Mouse (Mus musculus) brown adipose tissue, adult 24 weeks (tissue): Measurements from ENCODE around the gene Tmub1. TPM values are rescaled to one million over a fixed set of nuclear protein-coding genes. Genes with fewer than 3 reads are reported as not detected.

Experiments
- H3K27ac ChIP-seq: fragments of 200-500 bp; replicated peaks from 2 replicates; pipeline ENCODE4 v1.5.1; 2012; ENCODE audit warnings: low read depth, mild to moderate bottlenecking, low read length
- H3K4me1 ChIP-seq: fragments of 200-500 bp; 2 replicates; pipeline ENCODE4 v1.6.1; 2012; ENCODE audit warnings: low read length, mixed read lengths; ENCODE audit not compliant: control insufficient read depth, insufficient read depth, insufficient read length
- H3K4me3 ChIP-seq: fragments of 200-500 bp; 2 replicates; pipeline ENCODE4 v1.5.1; 2012; ENCODE audit warnings: low read depth, mild to moderate bottlenecking, low read length, moderate library complexity; ENCODE audit not compliant: insufficient read depth
- polyA plus RNA-seq: library from polyadenylated mRNA; stranded (reverse); fragments of >200 nt; gene quantifications from 2 replicates; pipeline ENCODE4 v1.2.4, GENCODE M21; 2012; ENCODE audit not compliant: missing spikeins, insufficient read depth, insufficient read length

The Tmub1 gene
- 3.8 and 11.7 TPM in 2 replicates for polyA plus RNA-seq

DNA sequence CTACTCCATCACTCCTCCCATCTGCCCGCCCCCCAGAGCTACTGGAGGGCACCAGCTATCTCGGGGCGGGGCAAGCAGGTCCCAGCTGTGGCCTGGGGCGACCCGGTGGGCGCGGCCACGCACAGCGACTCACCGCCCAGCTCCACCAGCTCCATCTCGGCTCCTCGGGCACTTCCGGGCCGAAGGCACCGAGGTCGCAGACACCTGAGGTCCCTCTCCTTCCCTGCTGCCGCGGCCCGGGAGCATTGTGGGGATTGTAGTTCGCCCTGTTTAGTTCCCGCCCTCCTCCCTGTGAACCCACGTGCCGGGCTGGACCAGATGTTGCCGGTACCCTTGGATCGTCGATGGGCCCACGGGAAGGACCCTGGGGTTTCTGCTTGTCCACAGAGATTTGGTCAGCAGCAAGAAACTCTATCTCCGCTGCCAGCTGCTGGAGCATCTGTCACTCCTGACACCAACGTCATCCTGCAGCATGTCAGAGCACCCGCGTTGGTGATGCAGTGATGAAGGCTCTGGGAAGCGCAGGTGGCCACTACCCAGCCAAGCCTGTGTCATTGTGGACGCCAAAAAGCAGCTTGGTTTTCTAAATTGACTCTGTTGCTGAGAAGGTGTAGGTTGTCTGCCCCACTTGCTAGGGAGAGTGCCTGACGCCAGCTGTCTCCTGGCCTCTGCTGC lies at the start of gene Tmub1:
Gene Tmub1, minus strand, starts transcription at position 231 of the 675 bp plus-strand sequence.
- no peak within 1 kb of the TSS for H3K27ac ChIP-seq
- H3K4me1 ChIP-seq: peaks cover 18% of the 10 kb centered on the region; the same call in 1 of the 2 replicates
- peak within 1 kb of the TSS; percentile 63 for H3K4me3 ChIP-seq

DNA sequence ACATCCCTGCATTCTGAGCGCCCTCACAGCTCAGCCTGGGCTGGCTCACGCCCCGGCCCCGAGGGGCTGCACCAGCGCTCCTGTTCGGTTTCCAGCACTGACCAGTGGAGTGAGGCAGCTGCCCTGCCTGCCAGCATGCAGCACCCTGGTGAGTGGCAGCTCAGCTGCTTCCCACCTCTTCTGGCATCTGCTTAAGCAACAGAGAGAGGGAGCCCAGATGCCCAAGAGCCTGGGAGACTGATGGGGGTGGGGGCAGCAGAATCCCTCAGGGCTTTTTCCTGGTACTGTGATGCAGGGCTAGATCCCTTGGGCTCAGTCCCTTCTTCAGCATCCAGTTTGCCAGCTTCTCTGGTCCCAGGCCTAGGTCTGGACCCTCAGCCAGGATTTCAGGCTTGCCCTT lies 49.1 kb upstream of the Tmub1 start:
- H3K27ac ChIP-seq: no peak overlapping the region
- no peak overlapping the region for H3K4me3 ChIP-seq
- H3K4me1 ChIP-seq: no peaks in the 10 kb centered on the region

DNA sequence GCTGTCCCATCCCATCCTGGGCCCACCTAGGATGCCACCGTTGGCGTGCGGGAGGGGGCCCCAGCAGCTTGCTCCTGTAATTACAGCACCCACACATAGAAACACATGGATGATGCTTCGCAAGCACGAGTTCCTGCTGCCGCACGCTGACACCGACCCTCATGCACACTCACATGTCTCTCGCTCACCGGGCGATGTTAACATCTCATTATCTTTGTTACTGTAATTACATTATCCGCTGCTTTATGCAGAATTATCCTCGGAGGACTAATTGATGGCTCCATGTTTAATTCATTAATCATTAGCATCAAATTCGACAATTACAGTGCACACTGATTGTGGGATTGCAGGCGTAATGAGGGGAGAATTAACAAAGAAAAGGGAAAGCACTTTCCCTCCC lies 47.4 kb upstream of the Tmub1 start:
- Histone ChIP-seq H3K4me1 (no peaks in the 10 kb centered on the region), H3K4me3 (no peak overlapping the region), H3K27ac (no peak overlapping the region)

DNA sequence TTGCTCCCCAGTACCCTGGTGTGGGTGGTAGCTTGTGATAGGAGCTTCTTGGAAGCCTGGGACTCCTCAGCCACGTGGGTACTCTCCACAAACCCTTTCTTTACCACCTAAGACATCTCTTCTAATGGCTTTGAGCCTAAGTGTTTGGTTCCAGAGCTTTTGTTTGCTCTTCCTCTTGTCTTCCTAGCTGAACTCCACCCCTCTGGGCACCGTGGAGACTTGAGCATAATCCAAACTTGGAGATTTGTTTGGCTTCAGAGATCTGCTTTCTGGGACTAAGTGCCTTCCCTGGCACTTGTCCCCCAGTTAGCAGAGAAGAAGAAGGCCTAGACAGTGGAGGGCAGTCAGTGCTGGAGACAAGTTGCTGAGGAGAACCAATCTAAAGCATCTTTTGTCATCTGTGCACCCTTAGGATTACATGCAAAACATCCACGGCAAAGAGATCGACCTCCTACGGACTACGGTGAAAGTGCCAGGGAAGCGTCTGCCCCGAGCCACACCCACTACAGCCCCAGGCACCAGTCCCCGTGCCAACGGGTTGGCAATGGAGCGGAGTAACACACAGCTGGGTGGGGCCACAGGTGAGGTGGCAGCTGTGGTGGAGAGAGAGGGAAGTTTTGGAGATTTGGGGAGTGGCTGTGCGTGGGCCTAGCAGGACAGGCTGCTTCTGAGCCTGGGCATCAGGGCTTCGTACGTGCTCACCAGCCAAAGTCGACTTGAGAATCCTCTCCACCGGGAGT lies 45.1 kb upstream of the Tmub1 start:
- Histone ChIP-seq H3K4me1 (no peaks in the 10 kb centered on the region), H3K27ac (no peak overlapping the region), H3K4me3 (no peak overlapping the region)

DNA sequence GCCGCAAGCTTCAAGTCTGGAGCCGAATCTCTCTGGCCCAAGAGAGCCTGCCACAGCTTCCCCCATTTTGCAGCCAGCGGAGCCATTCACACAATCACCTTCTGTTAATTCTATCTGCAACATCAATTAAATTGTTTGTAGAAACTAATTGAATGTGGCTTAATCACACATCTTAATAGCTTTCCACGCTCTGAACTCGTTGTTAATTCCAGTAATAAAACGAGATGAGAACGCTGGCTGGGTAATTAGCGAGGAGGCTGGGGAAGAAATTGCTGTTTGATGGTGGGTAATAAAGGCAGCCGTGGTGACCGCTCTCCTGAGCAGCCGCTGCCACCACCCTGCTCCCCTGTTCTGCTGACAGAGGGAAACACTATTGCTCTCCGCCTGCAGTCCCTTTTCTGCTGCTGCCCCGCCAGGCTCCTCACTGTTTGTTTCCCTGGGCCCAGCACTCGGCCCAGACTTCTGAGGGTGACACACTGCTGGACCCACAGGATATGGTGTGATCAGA lies 42.8 kb upstream of the Tmub1 start:
- H3K27ac ChIP-seq: no peak overlapping the region
- no peaks in the 10 kb centered on the region for H3K4me1 ChIP-seq
- H3K4me3 ChIP-seq: no peak overlapping the region

DNA sequence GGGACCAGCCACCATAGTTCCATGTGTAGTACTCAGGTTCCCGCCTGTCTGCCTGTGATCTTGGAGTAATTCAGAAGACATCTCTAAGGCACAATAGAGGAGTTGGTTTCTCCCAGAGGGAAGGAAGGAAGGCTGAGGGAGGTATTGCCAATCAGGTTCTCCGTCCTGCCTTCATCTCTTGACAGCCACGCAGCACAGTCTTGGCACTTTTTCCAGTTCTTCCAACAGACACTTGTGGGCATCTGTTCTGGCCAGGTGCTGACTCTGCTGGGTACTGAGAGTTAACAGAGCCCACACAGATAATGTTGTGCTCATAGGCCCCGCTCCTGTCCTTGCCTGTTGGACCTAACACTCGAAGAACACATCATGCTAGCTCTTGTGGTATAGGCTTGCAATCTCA lies 39.1 kb upstream of the Tmub1 start:
- no peak overlapping the region for H3K4me3 ChIP-seq
- no peak overlapping the region for H3K27ac ChIP-seq
- no peaks in the 10 kb centered on the region for H3K4me1 ChIP-seq

DNA sequence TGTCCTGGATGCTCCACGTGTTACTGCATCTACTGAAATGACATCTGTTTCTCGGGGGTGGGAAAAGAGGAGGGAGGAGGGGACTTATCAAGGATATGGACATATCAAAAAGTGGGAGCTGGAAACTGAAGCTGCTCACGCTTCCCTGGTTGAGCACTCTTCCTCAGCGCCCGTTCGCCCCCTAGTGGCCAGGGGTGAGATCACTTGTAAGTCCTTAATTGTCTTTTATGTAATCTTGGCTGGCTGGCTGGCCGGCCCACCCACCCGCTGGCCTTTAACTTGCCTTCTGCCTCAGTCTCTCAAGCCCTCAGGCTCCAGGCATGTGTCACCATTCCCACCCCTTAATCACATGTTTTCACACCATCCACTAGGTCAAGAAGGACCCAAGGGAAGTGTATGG lies 38.4 kb upstream of the Tmub1 start:
- Histone ChIP-seq H3K27ac (no peak overlapping the region), H3K4me1 (no peaks in the 10 kb centered on the region), H3K4me3 (no peak overlapping the region)

DNA sequence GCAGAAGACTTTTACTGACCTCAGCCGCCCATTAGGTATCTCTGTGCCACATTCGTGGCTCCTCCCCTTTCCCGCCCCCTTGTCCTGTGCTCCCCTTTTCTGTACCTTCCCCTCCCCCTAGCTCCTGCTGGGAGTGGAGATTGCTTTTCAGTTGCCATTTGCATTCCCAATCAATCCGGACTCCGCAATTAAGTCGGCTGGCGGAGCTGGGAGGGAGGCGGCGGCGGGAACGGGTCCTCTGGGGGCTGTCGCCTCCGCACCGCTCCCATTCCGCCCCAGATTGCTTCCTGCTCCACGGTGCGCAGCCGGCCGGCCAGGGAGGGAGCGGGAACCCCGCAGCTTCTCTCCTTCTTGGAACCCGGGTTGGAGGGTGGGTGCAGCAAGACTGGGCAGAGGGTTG lies 37.3 kb upstream of the Tmub1 start:
- Histone ChIP-seq H3K27ac (no peak overlapping the region), H3K4me1 (no peaks in the 10 kb centered on the region), H3K4me3 (no peak overlapping the region)

DNA sequence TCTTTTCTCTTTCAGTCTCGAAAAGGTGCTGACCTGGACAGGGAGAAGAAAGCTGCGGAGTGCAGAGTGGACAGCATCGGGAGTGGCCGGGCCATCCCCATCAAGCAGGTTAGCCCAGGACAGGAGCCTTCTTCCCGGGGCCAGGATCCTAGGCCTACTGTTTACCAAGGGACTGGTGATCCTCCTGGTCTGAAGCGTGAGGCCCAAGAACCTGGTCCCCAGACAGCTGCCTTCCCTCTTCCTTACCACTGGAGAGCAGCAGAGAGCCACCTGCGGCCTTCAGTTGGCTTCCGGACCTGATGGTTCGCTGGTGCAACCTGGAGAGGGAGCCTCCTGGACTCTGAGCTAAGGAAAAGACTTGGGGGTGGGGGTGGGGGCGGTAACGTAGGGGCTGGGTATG lies 35.7 kb upstream of the Tmub1 start:
- no peak overlapping the region for H3K27ac ChIP-seq
- no peaks in the 10 kb centered on the region for H3K4me1 ChIP-seq
- H3K4me3 ChIP-seq: no peak overlapping the region

DNA sequence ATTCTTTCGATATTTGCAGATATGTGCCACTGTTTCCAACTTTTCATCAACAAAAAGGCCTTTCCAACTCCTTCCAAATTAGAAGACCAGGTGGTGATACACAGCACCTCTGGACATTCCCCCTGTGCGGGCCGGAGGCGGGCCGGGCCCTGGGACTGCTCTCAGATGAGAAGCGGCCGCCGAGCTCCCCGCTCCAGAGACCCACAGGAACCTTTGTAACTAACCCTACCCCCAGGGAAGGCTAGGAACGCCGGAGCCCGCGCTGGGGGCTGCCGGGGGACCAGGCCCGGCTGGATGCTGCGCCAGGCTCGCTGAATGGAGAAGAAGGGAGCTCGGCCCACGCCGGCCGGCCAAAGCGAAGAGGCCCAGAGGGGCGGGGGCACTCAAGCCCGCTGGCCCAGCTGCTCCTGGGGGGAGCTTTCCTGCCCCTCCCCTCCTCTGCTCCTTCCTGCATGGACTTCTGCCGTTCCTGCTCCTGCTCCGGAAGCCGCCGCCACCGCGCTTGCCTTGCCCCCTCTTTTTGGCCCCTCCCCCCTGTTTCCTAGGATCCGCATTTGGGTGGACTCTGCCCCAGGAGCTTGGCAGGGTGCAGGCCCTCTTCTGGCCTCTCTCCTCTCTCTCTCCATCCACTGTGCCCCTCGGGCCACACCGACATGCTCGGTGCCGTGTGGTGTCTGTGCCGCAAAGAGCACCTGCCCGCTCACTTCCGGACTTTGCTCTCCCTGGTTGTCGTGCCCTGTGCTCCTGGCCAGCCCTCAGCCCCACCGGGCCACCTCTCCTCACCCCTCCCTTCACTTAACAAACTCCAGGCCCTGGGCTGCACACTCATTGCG lies 34.8 kb upstream of the Tmub1 start:
- no peak overlapping the region for H3K4me3 ChIP-seq
- no peak overlapping the region for H3K27ac ChIP-seq

DNA sequence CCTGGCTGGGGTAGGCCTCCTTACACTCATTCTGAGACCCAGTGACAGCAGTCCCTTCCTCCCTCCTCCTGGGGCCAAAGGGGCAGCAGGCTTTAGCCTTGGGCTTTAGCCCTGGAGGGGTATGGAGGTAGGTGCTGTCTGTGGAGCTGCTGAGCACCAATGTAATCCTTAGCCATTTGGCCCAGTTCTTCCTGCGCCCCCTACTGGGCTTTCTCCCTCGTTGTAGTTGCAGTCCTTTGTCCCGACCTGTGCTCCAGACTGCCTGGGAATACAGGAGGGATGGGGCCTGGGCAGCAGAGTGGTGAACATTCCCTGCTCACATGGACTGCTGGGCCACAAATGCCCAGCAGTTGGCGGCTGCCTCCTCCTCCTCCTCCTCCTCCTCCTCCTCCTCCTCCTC lies 34.0 kb upstream of the Tmub1 start:
- H3K4me1 ChIP-seq: no peaks in the 10 kb centered on the region

More for the DNA sequence above, 34.8 kb upstream of the Tmub1 start:
- no peaks in the 10 kb centered on the region for H3K4me1 ChIP-seq

DNA sequence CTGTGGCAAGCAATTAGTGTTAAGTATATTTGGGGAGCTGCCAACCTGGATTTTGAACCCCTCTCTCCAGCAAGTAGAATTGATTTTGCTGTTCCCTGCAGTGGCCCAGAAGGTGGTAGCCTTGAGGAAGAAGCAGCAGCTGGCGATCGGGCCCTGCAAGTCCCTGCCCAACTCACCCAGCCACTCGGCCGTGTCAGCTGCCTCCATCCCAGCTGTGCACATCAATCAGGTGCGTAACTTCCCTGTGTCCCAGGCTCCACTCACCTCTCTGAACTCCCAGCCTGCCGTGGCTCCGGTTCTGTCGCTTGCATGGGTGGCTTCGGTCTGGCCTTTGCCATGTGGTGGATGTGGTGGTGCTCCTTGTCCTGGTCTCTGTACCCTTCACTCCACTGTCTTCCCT lies 30.3 kb upstream of the Tmub1 start:
- Histone ChIP-seq H3K4me1 (peaks cover 9% of the 10 kb centered on the region; the same call in 1 of the 2 replicates), H3K27ac (no peak overlapping the region), H3K4me3 (no peak overlapping the region)

More for the DNA sequence above, 34.0 kb upstream of the Tmub1 start:
- Histone ChIP-seq H3K4me3 (no peak overlapping the region), H3K27ac (no peak overlapping the region)

DNA sequence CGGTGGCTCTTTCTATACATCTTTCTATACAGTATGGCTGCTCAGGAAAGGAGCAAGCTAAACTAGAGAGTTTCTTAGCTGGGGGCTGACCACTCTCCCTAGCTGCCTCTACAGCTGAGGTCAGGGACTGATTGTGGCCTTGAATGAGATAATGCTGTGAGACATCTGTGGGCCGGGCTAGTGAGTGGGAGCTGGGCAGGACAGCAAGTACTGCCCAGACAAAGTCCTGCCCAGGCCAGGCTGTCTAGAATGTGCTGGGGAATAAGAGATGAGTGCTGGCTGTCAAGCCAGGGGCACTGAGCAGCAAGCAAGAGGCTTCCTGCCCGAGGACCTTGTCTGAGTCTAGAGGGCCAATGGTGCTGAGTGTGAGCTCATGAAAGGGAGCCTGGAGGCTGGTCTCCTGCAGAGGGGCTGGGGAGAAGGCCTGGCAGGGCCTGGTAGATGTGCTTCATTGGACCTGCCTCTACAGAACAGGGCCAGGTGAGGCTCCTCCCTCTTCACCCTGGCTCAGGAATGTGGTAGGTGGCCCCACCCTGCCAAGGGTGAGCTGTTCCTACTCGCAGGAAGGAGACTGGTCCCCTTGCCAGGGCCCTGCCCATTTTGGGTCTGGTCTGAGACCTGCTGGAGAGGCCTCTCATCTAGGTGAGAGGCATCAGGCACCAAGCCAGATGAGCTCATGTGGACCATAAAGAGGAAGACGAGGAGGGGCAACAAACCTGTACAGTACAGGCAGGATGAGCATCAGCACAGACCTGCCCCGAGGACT lies 28.0 kb upstream of the Tmub1 start:
- H3K27ac ChIP-seq: no peak overlapping the region
- H3K4me1 ChIP-seq: peaks cover 9% of the 10 kb centered on the region; the same call in 1 of the 2 replicates
- H3K4me3 ChIP-seq: no peak overlapping the region

DNA sequence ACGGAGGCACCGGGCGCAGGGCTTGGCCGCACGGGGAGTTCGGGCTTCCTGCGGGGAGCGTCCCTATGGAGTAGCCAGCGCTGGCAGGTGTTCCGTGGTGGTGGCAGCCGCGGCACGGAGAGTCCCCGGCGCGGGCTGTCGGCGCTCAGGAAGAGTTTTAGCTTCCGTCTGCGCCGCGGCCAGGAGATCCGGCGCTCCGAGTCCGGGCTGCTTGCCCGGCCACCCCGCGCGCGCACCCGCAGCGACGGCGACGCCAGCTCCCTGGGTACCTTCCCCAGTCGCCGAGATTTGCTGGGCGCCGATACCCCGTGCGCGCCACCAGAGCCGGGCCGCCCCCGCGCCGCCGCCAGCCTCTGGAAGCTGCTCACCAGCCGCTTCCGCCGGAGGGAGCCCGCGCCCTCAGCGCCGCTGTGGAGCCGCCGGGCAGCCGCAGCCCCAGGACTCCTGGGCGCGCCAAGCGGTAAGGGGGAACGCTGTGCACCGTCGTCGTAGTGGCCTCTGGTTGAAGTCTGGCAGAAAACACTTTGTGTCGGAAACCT lies 27.1 kb upstream of the Tmub1 start:
- Histone ChIP-seq H3K4me1 (peaks cover 9% of the 10 kb centered on the region; the same call in 1 of the 2 replicates), H3K4me3 (peak overlapping the region; percentile 58), H3K27ac (no peak overlapping the region)
